Mouse (Mus musculus) embryo, embryonic 11 days (tissue): Measurements from ENCODE around the gene Gpr18.
"Not testable (repeated sequence)": the region's sequence is repeated elsewhere in the genome, so short reads cannot be mapped to it uniquely, and the experiment has no call there.

Experiments
- DNase-seq: peaks from one replicate; pipeline ENCODE4 v3.0.0-alpha.2; 2015

Gene Gpr18

DNA sequence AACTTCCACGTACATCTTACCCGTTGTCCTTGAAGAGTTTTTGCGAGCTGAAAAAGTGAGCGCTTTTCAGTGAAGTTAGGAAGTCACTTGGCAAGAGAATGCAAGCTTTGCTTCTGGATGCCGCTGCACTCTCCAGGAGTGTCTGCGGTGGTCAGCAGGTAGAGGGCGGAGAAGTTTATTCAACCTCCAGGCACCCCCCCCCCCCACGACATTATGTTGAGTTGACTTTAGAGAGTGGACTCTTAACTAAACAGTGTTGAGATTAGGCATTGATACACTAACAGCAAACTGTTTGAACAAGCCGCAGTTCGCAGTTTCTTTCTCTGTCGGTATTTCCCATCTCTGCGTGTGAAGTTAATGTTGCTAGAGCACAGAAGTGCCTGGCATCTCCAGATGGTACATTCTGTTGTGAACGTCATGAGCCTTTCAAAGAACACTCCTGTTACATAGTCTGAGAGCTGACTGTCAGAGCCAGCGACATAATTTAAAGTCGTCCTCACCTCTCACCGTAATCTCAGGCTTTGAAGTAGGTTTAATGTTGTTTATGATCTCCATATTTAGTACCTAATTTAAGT lies 36.2 kb downstream of the Gpr18 start:
- DNase-seq: peak; percentile 10

GRCm38 (mm10) chr14:121878859-121879206 lies 36.7 kb downstream of the Gpr18 start:
- no peak for DNase-seq

GRCm38 (mm10) chr14:121878176-121878858 lies 37.3 kb downstream of the Gpr18 start, which contains the start of gene Ubac2:
Ubac2 (plus strand) TSS chr14:121878620.
- DNase-seq: peak; percentile 99

DNA sequence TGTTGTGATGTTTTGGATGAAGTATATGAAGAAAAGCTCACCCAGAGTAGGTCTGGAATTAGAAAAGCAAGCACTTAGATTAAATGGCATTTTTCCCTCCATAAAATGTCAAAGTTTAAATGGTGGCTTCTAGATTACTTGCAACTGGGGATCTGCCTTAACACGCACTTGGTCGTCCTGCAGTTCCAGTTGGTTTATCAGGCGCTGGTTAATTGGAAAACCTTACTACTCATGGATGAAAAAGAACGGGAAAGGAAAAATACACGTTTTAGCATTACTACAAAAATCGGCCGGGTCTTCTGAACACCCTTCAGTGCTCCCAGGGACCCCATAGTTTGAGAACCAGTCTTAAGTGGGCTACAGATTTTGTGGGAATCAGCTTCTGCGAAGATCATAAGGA lies 37.9 kb downstream of the Gpr18 start:
- peak; percentile 6 for DNase-seq

- no peak for DNase-seq
Measured at GRCm38 (mm10) chr14:121876860-121877259, 38.7 kb downstream of the Gpr18 start.

- not testable (repeated sequence) for DNase-seq
Measured at GRCm38 (mm10) chr14:121876190-121876589, 39.4 kb downstream of the Gpr18 start.

- DNase-seq: no peak
Measured at GRCm38 (mm10) chr14:121873646-121874045, 41.9 kb downstream of the Gpr18 start.

- DNase-seq: no peak
Measured at GRCm38 (mm10) chr14:121873172-121873571, 42.4 kb downstream of the Gpr18 start.

- DNase-seq: no peak
Measured at GRCm38 (mm10) chr14:121872760-121873159, 42.8 kb downstream of the Gpr18 start.

DNA sequence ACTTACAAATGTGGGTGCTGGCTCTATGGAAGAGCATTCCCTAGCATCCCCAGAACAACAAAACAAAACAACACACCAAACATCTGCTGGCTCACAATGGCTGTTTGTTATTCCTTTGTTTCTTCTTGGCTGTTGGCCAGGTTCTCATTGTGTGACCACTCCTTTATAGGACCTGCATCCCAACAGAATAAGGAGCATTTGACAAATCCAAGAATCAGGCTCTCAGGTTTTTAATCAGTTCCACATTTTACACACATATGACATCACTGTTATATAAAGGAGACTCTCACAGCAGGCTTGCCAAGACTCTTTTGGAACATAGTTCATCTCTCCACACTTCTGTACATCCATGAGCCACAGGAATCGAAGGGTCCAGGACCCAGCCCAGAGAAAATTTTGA lies 46.5 kb downstream of the Gpr18 start:
- no peak for DNase-seq

DNA sequence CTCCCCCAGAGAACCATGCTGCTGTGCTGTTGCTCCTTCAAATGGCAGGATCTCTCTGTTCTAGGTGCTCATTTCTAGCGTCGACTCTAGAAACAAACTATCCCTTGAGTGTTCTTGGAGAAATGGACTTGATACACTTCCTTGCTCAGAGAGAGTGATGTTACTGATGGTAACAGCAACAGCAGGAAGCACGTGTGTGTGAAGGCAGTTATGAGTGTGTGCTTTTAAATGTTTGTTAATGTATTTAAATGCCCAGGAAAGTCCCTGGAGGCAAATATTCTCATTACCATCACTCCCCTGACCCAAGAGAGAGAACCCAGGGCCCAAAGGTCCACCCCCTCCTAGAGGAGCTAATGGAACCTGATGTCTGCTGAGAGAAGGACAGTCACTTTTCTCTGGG lies 49.0 kb downstream of the Gpr18 start:
- DNase-seq: no peak

- peak; percentile 89 for DNase-seq
Measured at GRCm38 (mm10) chr14:121865162-121865561, 50.4 kb downstream of the Gpr18 start.
